Mouse (Mus musculus) MN1 (cell line): ENCODE results near the gene Glmn.

Experiments
- DNase-seq: peaks from one replicate; pipeline ENCODE4 v3.0.0-alpha.2; 2016; ENCODE audit warnings: low spot score

The Glmn gene

GRCm38 (mm10) chr5:107597301-107598077 lies at the start of gene Glmn, which contains the start of gene Rpap2:
TSS of gene Glmn (minus strand) at chr5:107597888.
TSS of gene Rpap2 (plus strand) at chr5:107597373.
- peak; percentile 90 for DNase-seq

GRCm38 (mm10) chr5:107645935-107646334 lies 48.2 kb upstream of the Glmn start:
- no peak for DNase-seq

DNA sequence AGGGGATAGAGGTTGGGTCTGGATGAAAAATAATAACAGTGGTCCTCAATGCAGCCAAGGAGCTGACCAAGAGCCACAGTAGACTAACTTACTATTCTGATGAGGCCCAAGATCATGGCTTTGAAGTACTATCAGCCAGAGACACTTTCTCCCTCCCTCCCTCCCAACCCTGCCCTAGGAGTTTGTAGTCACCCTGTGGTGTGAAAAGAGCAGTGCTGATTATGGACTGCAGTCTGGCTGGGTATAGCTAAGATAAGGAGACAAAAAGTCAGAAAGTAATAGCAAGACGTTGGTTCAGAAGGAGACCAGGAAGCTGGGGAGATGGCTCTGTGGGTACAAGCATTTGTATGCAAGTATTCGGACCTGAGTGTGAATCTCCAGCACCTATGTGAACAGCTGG lies 46.9 kb upstream of the Glmn start:
- DNase-seq = no peak

- DNase-seq = no peak
These were observed 40.7 kb upstream of the Glmn start for GRCm38 (mm10) chr5:107638366-107638765.

- DNase-seq = no peak
These were observed 39.4 kb upstream of the Glmn start for GRCm38 (mm10) chr5:107637106-107637505.

DNA sequence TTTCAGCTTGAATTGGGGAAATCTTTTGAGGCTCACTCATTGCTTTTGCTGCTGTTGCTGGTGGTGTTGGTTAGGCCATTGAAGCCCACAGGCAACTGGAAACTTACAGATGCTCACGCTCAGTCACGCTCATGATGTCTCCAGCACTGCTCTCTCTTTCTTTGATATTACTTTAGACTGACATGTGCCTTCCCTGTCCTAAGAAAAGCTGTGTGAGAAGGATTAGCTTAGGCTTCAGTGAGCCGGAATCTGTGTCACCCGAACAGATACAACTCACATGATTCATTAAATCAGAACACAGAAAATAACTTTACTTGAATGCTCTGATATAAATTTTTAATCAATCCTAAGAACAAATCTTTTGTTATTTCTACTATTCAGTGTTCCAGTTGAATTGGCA lies 36.0 kb upstream of the Glmn start:
- no peak for DNase-seq

- no peak for DNase-seq
These were observed 23.6 kb upstream of the Glmn start for GRCm38 (mm10) chr5:107621327-107621726.

GRCm38 (mm10) chr5:107617986-107618385 lies 20.3 kb upstream of the Glmn start:
- DNase-seq = no peak

- peak; percentile 73 for DNase-seq
These were observed 13.5 kb upstream of the Glmn start for GRCm38 (mm10) chr5:107611224-107611623.

- peak; percentile 24 for DNase-seq
These were observed 692 bp upstream of the Glmn start for GRCm38 (mm10) chr5:107598380-107598779.

DNA sequence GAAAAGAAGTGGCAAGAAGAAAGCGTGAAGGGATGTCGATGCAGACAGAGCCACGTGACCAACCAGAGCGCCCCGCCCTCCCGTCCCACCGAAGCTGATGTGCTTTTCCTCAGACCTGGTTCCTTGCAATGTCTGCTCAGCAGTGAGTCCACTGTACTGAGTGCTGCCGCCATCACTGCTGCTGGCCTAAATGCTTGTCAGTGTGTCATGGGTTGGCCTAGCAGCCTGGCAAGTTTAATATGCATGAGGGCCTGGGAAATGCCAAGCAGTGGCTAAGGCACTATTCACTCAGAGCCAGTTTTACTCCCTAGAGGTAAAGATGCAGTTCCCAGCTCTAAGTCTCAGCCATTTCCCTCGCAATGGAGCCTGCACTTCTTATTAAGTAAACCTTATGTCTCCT lies 28.5 kb downstream of the Glmn start:
- DNase-seq = no peak

DNA sequence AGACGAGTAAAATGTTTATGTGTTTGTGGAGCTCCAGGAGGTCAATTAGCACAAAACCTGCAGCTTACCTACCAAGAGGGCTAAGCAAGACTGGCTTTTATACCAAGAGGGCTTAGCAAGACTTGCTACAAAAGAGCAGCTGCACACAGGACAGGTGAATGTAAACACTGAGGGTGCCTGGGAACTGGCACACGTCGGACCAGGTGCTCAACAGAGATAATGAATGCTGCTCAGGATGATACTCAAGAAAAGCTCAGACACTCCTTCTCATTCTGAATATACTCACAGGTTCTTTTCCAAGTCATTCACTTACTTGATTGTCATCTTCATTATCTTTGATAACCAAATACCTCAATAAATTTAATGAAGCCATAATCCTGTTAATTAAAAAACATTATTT lies 40.7 kb downstream of the Glmn start:
- DNase-seq = no peak

GRCm38 (mm10) chr5:107554336-107554735 lies 43.4 kb downstream of the Glmn start:
- no peak for DNase-seq

DNA sequence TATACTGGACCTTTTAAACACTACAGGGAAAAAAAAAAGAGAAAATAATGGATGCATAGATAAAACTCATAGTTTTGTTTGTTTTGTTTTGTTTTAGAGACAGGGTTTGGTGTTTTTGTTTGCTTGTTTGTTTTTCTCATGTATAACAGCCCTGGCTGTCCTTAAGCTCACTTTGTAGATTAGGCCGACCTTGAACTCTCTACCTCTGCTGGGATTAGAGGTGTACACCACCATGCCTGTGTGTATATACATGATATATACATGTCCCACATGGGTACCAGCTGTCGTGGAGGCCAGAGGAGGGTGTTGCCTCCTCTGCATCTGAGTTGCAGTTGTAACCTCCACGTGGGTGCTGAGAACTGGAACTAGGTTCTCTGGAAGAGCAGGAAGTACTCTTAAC lies 49.2 kb downstream of the Glmn start:
- no peak for DNase-seq

- no peak for DNase-seq
These were observed 49.7 kb downstream of the Glmn start for GRCm38 (mm10) chr5:107547955-107548354.

DNA sequence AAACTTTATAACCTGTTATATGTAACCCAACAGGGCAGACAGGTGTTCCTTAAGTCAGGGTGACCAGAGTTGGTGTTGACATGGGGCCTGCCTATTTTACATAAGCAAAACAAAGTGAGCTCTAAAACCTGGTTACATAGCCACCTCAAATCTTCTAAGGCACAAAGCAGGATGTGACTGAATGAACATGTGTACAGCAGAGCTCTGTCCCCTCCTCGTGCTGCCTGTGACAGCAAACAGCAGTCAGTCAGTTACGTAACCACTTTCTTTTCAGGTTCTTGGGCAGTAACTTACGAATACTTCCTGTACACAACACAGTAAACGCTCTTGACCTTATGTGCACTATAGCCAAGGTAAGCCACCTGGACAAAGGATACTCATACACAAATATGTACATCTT lies 51.8 kb downstream of the Glmn start:
- DNase-seq = no peak

- no peak for DNase-seq
These were observed 56.0 kb downstream of the Glmn start for GRCm38 (mm10) chr5:107541696-107542095.

GRCm38 (mm10) chr5:107534581-107534980 lies 63.1 kb downstream of the Glmn start, which contains the start of gene 1700028K03Rik:
TSS of gene 1700028K03Rik (plus strand) at chr5:107534709.
- DNase-seq = no peak

DNA sequence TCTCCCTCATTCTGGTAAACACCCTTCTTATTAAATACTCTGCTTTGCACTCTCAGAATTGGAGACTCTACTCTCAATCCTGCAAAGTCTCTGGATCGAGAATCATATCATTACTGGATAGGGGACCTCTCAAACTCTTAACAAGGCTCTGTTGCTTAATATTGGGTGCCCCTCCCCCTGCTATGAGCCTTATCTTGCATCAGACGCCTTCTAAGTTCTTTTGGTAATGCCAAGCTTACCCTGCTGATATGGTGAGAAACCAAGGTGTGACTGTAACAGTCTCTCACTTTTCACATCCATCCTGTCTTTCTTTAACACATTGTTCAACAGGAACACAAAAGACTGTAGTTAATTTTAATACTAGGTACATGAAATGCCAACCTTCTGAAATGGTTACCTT lies 64.1 kb downstream of the Glmn start:
- DNase-seq = no peak

DNA sequence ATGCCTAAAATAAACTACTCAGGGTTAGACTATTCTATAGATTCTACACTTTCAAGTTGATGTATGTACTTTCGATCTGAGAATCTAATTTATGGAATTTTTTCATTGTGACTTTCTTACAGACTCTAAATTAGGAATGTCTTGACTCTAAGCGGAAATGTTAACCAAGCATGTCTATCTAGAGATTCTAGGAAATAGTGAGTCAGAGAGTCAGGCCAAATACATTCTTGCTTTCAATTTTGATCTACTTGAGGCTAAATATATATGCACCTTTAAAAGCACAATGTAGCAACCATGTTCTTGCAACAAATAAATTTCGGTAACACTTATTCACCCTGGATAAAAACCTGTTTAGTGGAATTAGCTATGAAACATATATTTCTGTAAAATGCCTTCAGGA lies 68.8 kb downstream of the Glmn start:
- DNase-seq = no peak

DNA sequence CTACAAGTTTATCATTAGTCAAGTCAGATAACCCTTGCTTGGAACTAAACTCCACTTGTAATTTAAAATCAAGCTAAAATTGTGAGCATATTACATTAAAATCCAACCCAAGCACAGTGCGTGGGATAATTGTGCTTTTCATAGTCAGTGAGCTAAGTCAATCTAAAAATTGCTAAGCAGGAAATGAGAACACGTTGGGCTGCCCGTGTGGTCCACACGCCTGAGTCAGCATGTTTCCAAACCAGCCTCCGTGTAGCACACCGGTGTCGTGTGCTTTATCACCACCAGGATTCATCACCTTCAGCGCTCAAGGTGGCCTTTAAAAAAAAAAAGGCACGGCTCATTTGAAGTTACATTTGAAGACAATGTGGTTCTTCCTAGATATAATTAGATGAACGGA lies 73.4 kb downstream of the Glmn start:
- no peak for DNase-seq

DNA sequence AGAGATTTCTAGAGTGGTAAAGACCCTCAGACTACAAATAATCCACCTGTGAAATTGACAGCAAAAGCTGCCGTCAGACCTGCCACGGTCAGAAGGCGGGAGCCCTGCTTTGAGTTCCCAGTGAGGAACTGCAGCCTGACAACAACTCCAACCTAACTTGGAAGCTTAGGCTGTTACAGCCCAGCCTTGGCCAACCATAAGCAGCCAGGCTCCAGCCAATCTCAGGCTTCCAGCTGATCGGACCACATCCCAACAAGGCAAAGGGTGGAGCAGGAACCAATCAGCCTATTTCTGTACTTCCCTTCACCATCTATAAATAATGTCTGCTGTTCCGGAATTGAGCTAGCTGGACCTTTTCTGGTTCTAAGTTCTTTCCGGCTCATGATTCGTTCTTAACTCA lies 75.8 kb downstream of the Glmn start:
- DNase-seq = no peak

DNA sequence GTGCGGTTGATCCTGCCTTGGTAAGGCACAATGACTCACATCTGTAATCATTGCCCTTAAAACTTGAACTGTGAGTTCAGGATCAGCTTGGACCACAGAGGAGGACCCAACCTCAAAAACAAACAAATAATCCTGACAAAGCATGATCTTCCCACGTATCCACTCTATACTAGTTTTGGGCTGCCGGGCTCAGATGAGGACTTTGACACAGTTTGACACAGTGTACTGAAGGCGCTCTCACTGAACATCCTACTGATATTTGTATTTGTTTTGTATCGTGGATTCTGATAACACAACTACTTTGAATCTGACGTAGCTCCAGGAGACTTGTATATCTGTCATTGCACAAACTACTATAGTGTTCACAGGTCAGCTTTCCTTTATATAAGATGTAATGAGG lies 76.3 kb downstream of the Glmn start:
- DNase-seq = no peak

DNA sequence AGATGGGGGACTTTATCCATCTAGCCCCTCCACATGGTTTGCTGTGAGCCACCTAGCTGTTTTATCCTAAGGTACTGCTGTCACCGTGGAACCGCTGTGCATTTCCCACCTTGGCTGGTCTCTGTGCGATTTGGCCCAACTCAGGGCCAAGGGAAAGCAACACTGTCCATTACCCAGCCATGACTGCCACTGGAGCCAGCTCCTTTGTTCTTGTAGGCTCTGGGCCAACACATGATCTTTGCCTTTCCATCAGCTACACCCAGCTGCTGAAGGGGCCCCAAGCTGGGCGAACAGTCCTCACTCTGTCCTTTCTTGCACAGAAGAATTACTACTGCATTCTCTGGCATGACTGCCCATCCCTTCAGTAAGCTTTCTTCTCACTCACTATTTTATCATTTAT lies 79.1 kb downstream of the Glmn start:
- DNase-seq = no peak
